Mouse (Mus musculus): ENCODE measurements around the gene Nol8.

The Nol8 gene

GRCm38 (mm10) chr13:49684266-49684665, 31.4 kb downstream of the Nol8 start:
- CTCF ChIA-PET: interaction anchor here (0.5 to 0.6 kb wide), 2 partner anchors 446 to 579 kb away, joined by 4 read pairs; no protein-coding TSS in a partner anchor

- CTCF ChIA-PET: no interaction called here
Observed at GRCm38 (mm10) chr13:49691056-49691455, 38.2 kb downstream of the Nol8 start.

- CTCF ChIA-PET: no interaction called here
Observed at GRCm38 (mm10) chr13:49703216-49703779, 50.4 kb downstream of the Nol8 start.

GRCm38 (mm10) chr13:49706032-49706690, 53.3 kb downstream of the Nol8 start:
- CTCF ChIA-PET: no interaction called here

GRCm38 (mm10) chr13:49708311-49708710, 55.4 kb downstream of the Nol8 start:
- CTCF ChIA-PET: no interaction called here

GRCm38 (mm10) chr13:49712047-49712721, 59.3 kb downstream of the Nol8 start:
- CTCF ChIA-PET: no interaction called here

GRCm38 (mm10) chr13:49719310-49719709, 66.4 kb downstream of the Nol8 start:
- CTCF ChIA-PET: no interaction called here
